Mouse (Mus musculus) kidney, adult 9 months (tissue): ENCODE measurements around the gene Gm20696.

Source experiments
- DNase-seq: peaks from one replicate; pipeline ENCODE4 v3.0.0; 2022

Gene Gm20696

GRCm38 (mm10) chr6:99235588-99235987 is 431.0 kb downstream of the Gm20696 start:
- DNase-seq = no peak

DNA sequence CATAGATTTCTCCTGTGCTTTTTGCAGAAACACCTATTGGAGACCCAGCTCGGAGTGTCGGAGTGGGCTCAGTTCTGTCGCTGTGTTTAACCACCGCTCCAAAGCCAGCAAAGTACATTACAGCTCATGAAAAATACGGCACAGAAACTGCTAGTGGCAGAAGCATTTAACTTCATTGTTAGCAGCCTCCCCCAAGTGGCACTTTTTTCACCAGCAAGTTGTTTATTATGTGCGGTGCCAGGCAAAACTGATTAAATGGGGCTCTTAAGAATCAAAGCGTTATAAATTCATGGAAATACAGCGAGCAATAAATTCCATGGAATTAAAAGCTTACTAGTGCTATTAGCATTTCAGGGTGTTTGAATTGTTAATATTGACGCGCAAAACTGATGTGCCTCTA is 433.2 kb downstream of the Gm20696 start:
- no peak for DNase-seq

DNA sequence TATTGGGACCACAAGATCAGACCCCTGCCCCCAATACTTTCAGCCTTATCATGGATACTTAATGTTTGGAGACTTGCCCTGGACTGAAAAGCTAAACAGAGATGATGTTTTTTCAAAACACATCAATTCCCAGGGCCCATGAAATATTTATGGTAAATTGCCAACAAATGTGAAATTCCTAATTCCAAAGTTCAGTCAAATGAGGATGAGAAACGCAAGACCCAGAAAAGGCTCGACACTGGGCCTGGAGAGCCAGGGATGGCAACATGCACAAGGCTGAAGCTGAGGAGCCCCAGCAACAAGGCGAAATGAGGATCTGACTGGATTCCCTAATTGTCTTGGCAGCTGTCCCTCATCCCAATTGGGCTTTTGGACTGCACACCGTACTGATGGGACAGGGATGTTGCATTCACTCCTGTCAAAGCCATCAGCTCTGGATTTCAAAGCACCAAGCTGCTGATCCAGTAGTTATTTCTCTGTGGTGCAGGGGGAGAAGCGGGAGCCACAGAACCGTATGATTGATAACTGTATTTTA is 438.2 kb downstream of the Gm20696 start:
- DNase-seq = no peak

- no peak for DNase-seq
These were observed 445.4 kb downstream of the Gm20696 start for GRCm38 (mm10) chr6:99221147-99221546.

DNA sequence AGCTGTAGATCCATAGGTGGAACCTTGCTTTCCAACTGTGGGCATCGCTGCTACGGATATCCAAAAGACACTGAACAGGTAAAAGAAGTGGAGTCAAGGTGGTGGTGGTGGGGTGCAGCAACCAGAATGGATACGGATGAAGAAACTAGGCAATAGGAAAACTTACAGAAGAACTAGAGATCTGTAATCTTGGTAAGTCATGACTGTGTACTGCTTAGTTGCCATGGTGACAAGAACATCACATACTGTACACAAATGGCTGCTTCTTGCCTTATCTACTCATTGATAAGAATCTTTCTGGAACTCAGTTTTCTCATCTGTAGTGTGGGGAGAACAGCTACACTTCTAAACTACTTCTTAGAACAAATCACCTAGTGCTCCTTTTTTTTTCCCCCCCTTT is 446.1 kb downstream of the Gm20696 start:
- no peak for DNase-seq

GRCm38 (mm10) chr6:99217846-99218245 is 448.8 kb downstream of the Gm20696 start:
- no peak for DNase-seq

DNA sequence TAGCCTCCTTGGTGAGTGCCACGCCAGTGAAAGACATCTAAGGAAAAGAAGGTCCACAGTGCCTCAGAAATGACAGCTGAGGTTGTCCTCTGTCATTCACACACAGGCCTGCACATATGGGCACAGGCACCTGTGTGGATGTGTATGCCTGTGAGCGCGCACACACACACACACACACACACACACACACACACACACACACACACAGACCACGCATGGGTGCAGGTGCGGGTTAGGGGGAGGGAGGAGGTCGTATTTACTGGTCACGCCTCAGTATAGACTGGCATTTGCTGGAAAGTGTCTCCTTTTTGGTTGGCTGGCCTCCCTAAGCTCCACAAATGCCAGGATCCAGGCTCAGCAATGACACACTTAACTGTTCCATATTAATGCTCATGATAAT is 449.4 kb downstream of the Gm20696 start:
- DNase-seq = no peak

DNA sequence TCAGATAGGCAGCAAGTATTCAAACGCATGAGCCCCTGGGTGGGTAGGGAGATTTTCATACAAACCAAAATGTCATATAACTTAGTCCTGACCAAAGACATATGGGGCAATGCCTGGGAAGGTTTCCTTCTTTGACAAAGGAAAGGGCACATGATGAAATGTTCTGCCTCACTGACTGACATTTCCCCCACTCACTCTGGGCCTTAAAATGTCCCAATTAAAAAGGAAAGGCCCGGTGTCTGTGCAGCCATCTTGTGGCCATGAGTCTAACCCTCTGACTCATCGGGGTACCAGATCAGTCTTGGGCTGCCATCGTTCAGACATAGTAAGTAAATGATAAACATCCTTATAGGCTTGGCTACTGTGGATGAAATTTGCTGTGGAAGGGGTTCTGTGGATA is 454.1 kb downstream of the Gm20696 start:
- no peak for DNase-seq

GRCm38 (mm10) chr6:99211663-99212333 is 454.8 kb downstream of the Gm20696 start:
- DNase-seq = no peak

DNA sequence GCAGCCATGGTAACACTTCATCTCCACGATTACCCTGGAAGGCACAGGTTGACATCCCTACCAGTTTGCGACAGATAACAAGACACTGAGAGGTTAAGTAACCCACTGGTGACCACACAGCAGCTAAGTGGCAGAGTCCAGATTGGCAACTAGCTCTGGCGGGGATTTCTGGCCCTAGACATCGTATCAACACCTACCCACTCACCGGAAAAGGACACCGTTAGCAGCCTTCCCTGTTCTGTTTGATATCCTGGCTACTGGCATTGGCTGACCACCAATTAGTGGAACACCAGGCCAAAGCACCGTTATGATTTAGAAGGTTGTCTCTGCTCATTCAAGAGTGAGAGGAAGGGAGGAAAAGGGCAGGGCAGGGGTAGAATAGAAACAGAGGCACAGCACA is 456.4 kb downstream of the Gm20696 start:
- no peak for DNase-seq
